Mouse (Mus musculus): ENCODE results near the gene Irx5.

DNA sequence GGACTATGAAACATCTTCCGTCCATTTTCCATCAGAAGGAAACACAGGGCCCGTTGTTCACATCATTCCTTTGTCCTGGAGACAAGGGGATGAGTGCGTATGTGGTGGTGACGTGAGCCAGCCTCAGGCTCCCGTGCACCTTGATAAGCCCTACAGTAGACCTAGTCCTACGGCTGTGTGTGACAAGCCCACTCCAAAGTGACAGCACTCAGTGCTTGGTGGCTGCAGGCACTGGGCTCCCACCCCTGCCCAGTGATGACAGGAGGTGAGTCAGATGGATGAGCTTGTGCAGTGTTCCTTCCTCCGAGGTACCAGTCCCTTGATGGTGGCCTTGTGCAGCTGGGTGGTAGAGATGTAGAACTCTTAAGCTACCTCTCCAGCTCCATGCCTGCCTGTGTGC lies 33.7 kb upstream of the Irx5 start:
- no peak for TF ChIP-seq CTCF (IDR thresholded peaks at IDR 0.05)
- no peak for TF ChIP-seq EP300 (IDR thresholded peaks at IDR 0.05; ENCODE audit: insufficient read depth, low read depth, low read length)

Measured in heart, adult 2 months (tissue).